Mouse (Mus musculus): ENCODE results near the gene Slc26a1.

Slc26a1 gene

DNA sequence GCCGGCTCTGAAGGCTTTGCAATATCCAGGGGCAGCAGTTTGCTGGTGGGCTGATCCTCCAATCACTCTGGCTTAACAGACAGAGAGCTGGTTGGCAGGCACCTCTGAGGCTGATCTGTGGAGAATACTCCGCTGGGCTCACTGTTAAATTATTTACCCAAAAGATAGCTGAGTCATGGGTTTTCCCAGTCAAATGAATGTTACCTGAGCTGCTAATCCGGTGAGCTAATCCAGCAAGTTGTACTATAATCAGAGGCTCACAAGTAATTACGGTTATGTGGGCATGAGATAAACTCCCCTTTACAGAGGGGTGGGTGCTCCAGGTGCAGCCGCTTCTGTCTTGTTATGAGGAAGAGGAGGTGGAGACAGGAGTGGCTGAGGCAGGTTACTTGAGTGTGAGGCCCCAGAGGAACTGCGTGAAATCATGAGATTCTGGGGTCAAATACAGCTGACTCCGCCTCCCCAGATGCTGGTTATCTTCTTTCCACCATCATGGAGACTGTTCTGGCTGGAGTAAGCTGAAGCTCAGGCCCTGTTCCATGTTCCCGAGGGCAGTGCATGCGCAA, at the start of gene Slc26a1:
Gene Slc26a1, minus strand, starts transcription at position 319 of the 566 bp plus-strand sequence.
- DNase-seq: no peak

DNA sequence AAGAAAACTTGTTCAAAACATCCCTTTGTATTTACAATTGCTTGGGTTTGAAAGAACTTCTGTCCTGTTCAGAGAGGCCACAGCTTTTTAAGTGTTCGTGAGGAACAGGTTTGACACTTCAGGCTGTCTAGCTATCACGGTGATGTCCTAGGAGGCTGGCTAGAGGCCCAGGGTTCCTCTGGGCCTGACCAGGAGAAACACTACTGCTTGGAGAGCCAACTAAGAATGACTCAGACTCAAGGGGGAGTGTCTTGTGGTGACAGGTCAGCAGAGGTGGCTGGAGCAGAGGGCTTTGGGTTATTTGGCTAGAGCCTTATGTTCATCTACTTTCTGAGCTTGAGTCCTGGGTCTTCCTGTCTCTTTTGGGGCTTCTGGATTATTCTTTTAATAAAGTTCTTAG, 48.6 kb upstream of the Slc26a1 start:
- DNase-seq: peak; percentile 12

DNA sequence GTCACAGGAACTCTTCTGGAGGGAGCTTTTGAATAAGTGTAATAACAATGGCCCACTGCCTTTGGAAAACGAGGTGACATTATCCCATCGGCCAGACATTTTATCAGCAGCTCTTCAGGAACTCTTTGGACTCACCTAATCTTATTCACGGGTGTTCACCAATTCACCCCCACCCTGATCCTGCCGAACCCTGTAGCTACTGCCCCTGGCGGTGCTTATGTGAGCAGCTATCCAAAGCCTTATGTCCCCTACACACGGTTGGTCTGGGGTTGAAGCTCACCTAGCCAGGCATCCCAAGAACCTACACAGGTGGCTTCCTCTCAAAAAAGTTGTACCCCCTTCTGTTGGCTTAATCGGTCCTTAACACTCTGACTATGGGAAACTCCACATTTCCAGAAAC, 44.4 kb upstream of the Slc26a1 start:
- DNase-seq: no peak

DNA sequence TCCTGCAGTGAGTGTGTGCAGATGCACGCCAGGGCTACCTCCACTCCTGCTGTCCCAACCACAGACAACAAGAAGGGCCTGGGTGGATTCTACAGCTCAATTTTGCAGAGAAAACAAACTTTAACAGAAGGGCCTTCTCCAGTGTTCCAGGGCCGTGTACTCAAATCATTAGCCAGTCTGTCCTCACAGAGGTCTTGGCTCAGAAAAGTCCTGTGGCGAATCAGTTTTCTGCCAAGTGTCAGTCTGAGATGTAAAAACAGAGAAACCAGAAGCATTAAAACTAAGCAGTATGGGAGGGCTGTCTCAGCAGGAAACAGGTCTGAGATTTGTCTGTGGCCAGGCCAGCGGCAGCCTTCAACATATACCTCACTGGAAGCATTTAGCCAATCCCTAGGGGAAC, 42.7 kb upstream of the Slc26a1 start:
- DNase-seq: no peak

DNA sequence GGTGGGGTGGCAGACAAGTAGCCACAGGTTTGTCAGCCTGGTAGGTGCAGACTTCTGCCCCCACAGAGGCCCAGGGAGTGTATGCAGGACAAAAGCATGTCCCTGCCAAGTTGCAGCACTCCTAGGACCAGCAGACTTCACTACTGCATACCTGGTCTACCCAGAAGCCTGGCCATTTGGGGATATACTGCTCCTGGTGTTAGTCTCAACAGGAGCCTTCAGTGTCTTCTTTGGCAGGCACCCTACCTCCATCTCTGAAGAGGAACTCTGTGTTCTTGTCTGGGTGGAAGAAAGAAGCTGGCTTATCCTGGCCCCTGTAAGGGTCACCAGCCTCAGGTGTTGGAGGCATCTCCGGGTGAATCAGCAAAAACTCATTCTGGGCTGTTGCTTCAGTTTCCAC, 40.6 kb upstream of the Slc26a1 start:
- DNase-seq: no peak

DNA sequence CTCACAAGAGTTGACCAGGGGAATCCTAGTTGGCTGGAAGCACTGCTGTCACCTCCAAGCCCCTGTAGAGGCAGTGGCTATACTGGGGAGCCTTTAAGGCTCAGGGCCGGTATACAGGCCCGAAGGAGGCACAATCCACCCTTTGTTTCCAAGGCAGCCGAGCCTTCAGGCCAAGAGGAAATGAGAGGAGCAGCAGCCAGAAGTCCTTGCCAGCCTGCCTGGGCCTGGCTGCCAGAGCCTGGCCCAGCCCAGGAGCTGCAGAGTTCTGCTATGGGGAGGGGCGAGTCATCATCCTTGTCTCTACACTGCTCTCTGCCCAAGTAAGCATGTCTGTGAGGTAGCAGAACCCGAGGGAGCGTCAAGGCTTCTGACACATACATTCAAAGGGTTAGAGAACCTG, 38.8 kb upstream of the Slc26a1 start:
- DNase-seq: peak; percentile 56

DNA sequence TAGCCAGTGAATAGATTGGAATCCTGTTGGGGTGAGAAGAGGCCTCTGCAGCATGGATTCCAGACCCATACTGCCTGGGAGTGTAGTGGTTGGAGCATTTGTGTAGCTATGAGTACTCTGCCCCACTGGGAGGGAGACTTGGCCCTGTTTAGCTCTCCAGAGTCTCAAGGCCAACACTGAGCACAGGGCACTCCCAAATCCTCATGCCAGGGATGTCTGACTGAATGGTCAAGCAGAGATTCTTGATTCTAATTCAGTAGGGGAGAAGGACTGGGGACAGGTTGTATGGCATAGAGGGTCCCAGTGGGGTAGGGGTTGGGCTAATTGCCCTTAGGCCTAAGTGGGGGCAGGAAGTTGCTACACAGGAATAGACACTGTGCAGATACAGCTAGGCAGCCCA, 38.3 kb upstream of the Slc26a1 start:
- DNase-seq: no peak

DNA sequence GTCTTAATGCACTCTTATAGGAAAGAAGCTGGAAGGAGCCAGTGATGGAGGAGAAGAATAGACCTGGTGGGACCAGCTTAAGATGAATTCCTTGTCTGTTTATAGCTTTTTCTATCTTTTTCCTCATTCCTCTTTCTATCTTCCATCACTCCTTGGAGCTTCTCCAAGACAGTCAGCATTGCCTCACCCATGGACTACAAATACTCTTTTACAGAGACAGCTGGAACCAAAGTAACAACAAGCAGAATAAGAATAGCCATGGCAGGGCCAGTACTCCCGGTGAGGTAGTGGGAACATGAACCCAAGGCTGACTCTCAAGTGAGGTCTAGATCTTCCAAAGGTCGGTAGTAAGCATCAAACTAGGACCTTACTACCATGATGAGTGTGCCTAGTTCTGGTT, 37.7 kb upstream of the Slc26a1 start:
- DNase-seq: no peak

DNA sequence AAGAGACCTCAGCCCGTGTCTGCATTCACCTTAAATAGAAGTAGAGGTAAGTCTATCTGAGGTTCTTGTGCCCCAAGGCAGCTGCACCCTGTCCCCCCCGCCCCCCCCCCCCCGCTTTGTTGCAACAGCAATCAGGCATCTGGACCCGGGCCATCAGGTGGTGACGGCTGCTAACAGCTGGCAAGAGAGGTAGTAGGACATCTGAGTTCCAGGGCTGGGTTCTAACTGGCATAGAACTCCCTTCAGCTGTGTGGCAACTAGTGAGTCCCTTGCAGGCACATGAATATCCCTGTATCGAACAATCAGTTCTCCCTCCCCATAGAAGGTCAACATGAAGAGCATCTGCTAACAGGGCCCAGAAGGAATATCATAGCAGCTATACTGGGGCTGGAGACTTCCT, 36.6 kb upstream of the Slc26a1 start:
- no peak for DNase-seq

DNA sequence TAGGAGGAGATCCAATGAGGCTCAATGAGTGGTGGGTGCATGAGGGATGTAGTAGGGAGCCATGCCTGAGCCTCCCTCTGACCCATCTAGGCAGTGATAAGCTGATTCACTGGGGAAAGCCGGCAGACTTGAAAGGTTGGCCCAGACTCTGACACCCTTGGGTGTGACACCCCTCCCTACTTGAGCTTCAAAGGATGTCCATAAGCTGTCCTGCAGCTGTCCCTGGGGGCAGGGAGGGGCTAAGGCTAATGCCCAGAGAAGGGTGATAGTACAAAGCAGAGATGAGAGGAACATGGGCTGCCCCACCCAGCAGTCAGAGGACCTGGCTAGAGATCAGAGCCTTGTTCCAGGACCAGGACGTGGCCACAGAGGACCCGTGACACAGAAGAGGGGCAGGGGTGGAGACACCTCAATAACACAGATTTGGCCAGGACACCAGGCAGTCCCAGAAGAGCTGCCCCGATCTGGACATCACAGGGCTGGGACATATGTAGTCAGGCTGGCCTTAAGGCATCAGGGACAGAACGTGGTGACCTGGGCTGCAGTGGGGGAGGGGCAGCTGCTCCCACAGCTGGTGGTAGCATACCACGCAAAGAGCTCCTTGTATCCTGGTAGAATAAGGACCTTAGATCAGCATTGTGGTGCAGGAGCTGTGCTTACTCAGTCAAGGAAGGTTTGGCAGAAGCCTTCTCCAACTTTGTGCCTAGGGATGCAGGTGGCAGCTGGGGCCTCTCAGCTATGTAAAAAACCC, 33.8 kb upstream of the Slc26a1 start:
- no peak for DNase-seq

DNA sequence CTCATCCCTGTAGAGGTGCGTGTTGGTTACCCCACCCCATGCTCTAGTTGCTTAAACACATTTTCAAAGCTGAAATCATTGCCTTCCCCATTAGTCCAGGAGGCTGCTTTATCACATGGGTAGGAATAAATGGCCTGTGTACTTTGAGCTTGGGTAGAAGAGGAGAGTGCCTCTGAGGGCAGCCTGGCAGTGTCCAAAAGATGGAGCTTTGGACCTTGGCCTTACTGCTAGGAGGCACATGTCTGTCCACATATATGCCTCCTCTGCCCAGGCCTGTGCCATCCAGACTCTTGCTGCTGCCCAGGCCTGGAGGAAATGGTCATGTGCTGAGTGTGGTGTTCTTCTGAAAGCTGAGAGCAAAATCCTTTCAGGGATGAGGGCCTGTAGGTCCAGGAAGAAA, 33.0 kb upstream of the Slc26a1 start:
- DNase-seq: no peak

DNA sequence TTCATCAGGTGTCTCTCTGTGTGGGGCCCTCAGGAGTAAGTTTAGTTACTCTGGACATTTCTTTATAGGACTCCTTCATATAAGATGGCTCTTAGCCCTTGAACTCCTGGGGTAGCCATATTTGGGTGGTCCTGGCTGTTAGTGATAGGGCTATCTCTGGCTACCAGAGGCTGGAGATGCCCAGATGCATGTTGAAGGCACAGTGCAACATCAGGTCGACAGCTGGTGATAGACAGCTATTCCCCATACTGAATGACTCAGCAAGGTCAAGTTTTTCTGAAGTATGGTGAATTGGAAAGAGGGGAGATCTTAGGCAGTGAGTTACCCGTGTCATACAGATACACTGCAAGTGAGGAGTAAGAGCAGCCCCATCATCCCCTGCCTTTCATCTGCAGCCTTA, 32.4 kb upstream of the Slc26a1 start:
- DNase-seq: no peak

DNA sequence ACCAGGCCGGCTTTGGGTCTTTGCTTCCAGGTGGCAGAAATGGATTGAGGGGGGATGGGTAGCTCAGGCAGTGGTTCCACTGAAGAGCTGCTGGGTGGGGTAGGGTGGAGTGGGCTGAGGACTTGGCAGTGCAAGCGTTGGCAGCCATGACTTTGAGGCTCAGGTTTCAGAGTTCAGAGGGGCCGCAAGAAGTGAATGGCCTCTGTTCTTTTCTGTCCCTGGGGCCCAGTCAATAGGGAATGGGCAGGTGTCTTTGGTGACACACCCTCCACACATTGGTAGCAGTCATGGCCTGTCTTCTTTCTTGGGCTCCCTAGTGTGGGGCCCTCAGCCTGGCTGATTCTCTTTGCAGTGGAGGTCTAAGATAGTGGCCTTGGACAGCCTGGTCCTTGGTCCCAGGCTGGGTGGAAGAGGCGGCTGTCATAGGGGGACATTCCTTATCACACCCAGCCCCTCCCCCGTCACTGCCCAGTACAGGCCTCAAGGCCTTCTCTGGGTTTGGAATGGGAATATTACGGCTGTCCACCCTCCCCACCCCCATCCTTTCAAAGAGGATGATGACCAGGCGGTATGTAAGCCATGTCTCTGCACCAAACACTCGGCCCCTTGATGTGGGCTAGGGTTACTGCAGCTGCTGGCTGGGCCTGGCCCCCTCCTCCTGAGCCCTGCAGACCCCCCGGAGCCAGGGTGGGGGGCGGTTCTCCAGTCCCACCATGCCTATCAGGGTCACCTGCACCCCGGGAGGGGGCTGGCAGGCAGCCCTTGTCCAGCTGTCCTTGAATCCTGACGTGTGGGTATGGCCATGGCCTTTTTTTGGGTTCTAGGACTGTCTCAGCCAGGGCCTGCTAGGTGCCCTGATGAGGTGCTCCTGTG, 28.6 kb upstream of the Slc26a1 start:
- DNase-seq: no peak

DNA sequence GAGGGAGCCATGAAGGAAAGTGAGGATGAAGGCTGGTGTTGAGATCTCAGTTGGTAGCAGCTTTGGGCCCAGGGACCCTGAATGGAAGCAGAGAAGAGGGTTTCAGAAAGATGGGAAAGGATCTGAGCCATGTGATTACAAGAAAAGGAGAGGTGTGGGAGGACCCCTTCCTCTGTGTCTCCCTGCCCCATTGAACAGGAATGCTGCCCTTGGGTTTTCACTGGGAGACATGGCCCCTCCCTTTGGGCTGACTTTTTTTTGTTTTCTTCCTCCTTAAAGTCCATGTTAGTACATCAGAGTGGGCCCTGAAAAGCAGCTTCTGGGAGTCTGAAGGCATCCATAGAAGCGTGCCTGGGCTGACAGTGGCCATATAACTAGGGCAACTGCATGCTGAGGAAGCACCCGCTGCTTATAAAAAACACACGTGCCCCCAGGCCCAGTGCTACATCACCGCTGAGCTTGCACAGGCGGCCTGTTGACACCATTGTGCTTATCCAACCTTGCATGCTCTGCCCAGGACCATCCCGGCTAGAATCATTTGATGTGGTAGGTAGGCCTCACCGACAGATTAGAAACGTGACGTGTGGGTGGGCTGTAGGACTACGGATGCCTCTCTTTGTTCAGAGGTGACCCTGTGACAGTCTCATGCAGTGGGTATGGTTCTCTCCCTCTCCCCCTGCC, 26.1 kb upstream of the Slc26a1 start:
- DNase-seq: no peak

DNA sequence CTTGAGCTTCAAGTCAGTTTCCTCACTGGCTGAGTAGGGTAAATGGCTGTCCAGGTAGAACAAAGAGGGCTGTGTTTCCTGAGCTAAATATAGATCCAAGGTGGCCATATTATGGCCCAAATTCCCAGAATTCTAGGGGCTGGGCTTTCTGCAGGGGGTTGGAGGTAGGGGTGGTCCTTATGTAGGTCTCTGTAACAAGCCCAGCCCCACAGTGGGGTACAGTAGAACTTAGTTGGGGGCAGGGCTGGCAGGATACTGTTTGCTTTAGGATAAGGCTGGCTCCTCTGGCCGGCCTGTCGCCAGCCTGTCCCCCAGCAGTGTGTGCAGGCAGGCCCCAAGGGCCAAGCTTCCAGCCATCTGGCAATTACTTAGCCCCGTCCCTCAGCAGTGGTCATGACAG, 25.0 kb upstream of the Slc26a1 start:
- no peak for DNase-seq

DNA sequence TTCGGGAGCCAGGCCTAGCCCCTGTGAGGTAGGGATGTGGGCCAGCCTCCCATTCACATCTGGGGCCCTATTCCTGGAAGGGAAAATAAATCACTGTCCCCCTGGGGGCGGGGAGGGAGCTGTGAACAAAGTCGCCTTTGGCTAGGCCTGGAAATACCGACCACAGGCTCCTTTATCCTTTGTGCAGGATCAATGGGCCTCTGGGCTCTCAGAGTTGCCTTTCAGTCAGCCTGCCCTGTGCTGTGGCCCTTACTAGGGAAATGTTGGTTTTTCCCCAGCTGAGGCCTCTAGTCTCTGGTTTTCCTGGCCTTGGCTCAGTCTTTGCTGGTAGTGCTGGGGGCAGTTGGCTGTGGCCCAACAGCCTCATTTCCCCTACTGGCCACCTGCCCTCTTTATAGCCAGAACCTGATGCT, 22.0 kb upstream of the Slc26a1 start:
- DNase-seq: no peak

DNA sequence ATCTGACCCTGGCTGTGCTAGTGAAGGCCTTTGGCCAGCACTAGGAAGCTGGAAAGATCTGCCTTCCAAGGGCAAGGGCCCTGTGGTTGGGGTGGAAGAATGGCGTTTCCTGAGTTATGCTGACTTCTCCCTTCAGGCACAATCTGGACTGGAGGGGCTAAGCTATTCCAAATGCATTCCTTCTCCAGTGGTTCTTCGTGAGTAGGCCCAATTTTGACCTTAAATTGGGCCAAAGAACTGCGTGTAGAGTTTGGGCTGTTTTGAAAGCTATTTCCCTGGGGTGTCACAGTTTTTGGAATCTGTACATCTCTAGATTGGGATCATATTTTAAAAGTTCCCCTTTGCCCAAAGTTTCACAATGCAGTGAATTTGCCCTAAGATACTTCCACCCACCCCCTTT, 21.2 kb upstream of the Slc26a1 start:
- DNase-seq: no peak

DNA sequence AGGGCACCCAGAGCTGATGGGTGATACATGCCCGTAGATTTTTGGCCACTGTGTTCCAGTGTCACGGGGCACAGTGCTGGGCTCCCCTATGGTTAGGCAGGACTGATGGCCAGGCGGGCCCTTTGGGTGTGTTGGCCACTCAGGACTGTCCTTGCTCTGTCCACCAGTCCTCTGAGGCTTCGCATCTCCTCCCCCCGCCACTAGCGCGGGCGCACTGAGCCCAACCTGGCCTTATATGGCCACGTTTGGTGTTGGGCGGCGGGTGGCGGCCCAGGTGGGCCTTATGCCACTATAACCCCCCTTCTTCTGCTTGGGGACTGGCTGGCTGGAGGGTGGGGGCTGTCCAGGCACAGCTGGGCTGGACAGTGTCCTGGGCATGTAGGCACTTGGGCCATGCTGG, 20.5 kb upstream of the Slc26a1 start:
- DNase-seq: no peak

DNA sequence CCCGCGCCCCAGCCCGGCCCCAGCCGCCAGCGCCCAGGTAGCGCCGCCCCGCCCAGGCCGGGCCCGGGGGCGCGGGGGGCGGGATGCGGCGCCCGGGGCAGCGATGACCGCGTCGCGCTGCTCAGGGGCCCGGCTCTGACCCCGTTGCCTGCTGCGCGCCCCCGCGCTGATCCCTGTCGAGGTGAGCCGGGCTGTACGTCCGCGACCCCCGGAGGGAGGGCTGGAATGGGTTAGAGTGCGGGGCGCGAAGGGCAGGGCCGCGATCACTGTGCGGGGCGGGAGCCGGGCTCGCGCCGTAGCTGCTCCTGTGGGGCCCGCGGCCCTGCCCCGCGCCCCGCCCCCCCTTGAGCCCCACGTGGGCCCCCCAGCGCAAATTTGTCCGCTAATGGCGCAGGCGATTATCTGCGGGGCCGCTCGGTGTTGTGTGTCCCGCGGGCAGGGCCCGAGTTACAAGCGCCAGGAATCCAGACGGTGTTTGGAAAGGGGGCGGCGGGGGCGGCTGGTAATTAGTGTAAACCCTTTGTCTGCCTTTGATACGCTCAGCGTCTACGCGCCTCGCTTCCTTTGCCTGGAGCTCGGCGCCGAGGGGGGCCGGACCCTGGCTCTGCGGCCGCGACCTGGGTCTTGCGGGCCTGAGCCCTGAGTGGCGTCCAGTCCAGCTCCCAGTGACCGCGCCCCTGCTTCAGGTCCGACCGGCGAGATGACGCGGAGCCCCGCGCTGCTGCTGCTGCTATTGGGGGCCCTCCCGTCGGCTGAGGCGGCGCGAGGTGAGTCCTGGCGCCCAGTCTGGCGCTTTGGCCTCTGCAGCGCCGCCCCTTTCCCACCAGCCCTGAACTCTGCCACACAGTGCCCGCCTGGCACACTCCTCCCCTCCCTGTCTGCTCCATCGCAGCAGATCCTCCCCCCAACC, 19.2 kb upstream of the Slc26a1 start:
- peak; percentile 44 for DNase-seq

DNA sequence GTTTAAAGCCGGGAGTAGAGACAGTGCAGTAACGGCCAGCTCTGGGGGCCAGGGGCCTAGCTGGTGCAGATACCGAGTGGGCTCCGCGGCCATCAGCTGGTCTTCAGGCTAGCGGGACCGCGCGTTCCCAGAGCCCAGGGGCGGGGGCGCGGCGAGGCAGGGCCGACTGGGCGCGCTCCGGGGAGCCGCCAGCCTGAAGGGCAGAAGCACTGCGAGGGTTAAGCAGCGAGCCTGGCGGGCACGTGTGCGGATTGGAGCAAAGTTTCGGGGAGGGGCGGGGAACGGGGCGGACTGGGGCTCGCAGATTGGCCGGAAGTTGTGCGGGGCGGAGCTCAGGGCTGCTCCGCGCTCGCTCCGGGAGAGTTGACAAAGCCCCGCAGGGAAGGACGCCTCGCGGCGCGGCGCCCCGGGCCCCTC, 18.5 kb upstream of the Slc26a1 start:
- peak; percentile 89 for DNase-seq

DNA sequence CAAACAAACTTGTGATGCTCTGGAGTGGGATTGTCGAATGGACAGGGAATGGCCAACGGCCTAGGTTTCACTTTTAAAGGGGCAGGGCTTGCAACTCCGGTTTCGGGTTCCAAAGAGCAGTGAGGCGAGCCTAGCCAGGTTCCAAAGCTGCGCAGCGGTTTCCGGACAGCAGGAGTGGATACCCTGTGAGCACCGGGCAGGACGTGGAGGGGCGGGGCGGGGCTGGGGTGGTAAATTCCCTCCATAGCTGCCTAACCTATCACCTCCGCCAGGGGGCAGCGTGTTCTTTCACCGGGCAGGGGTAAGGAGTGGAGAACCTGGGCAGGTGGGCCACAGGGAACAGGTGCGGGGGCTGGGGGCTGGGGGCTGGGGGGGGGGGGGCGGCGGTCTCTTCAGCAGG, 16.9 kb upstream of the Slc26a1 start, which contains the start of gene Fgfrl1:
Gene Fgfrl1, plus strand, starts transcription at position 112 of the 400 bp plus-strand sequence.
- peak; percentile 81 for DNase-seq

DNA sequence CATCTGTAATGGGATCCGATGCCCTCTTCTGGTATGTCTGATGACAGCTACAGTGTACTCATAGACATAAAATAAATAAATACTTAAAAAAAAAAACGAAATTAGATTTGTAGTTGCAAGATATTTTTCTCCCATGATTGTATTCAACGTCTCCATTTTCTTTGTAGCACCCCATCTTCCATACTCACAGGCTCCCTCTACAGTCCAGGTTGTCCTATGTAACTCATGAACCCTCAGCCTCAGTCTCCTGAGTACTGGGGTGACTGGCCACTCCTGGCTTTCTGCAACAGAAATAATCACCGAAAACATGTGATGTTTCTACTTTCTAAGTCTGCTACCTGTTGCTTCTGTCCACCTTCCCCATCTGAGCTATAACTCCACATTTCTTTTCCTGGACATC, 15.8 kb upstream of the Slc26a1 start:
- peak; percentile 34 for DNase-seq

All from lung, postnatal 36 days (tissue).